Mouse (Mus musculus): ENCODE results near the gene Csnka2ip. TPM values are rescaled to one million over a fixed set of nuclear protein-coding genes. Genes with fewer than 3 reads are reported as not detected.

The Csnka2ip gene
- not detected in 2 replicates for polyA plus RNA-seq (2012; rRNA removed)

DNA sequence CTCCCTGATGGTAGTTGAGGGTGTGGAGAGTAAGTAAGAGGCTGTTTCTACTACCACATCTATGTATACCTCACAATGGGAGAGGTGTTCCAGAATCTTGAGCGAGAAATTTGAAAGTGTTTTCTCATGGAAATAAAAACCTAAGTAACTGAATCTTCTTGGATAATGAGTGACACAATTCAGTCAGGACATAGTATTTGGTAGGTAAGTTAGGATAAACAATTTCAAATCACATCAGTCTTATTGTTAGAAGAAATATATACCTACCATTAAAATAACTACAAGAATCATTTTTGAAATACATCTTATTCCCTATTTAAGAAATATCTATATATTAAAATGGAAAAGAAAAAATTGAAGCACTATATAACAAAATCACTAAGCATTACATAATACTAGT is at the start of gene Csnka2ip:
Csnka2ip (minus strand) TSS at position 101 of the 400 bp plus-strand sequence.

Other genes starting within 250 kb of the Csnka2ip start
- 4.6 and 5.9 TPM in 2 replicates for gene 4930453N24Rik, start 168.8 kb upstream of the Csnka2ip start, polyA plus RNA-seq (2012; rRNA removed)
- 2.7 and 3.1 TPM in 2 replicates for gene Zfp654, start 249.2 kb upstream of the Csnka2ip start, polyA plus RNA-seq (2012; rRNA removed)
- gene Cggbp1, start 249.6 kb upstream of the Csnka2ip start, polyA plus RNA-seq (2012; rRNA removed) = 12.6 and 13.3 TPM in 2 replicates

Measured in liver, embryonic 18 days (tissue).